Mouse (Mus musculus): ENCODE data around the gene Fbxl21. TPM values are rescaled to one million over a fixed set of nuclear protein-coding genes. Genes with fewer than 3 reads are reported as not detected.

The Fbxl21 gene
- polyA plus RNA-seq, 1 experiment, result 2.1 TPM

GRCm38 (mm10) chr13:56528281-56528680 is 6.0 kb downstream of the Fbxl21 start:
- TF ChIP-seq POLR2A (IDR thresholded peaks at IDR 0.05; ENCODE audit: borderline replicate concordance, low read depth, low read length) (no peak), CTCF (IDR thresholded peaks at IDR 0.05; ENCODE audit: low read depth, low read length) (no peak)
- Histone ChIP-seq H3K4me1 (ENCODE audit: control insufficient read depth, insufficient read depth, low read length) (peaks cover 4% of the 10 kb centered on the region), H3K4me3 (ENCODE audit: insufficient read depth, low read length) (no peak overlapping the region), H3K27ac (ENCODE audit: insufficient read depth, low read depth, low read length) (no peak overlapping the region)

GRCm38 (mm10) chr13:56529031-56529430 is 6.8 kb downstream of the Fbxl21 start:
- Histone ChIP-seq H3K4me3 (ENCODE audit: insufficient read depth, low read length) (no peak overlapping the region), H3K4me1 (ENCODE audit: control insufficient read depth, insufficient read depth, low read length) (peaks cover 4% of the 10 kb centered on the region), H3K27ac (ENCODE audit: insufficient read depth, low read depth, low read length) (no peak overlapping the region)
- no peak for TF ChIP-seq CTCF (IDR thresholded peaks at IDR 0.05; ENCODE audit: low read depth, low read length)
- TF ChIP-seq POLR2A (IDR thresholded peaks at IDR 0.05; ENCODE audit: borderline replicate concordance, low read depth, low read length), result no peak

- no peak overlapping the region for H3K27ac ChIP-seq (ENCODE audit: insufficient read depth, low read depth, low read length)
- H3K4me1 ChIP-seq (ENCODE audit: control insufficient read depth, insufficient read depth, low read length), result peaks cover 4% of the 10 kb centered on the region
- TF ChIP-seq POLR2A (IDR thresholded peaks at IDR 0.05; ENCODE audit: borderline replicate concordance, low read depth, low read length), result no peak
- no peak for TF ChIP-seq CTCF (IDR thresholded peaks at IDR 0.05; ENCODE audit: low read depth, low read length)
- no peak overlapping the region for H3K4me3 ChIP-seq (ENCODE audit: insufficient read depth, low read length)
These were observed 7.4 kb downstream of the Fbxl21 start for GRCm38 (mm10) chr13:56529685-56530084.

GRCm38 (mm10) chr13:56534931-56535330 is 12.7 kb downstream of the Fbxl21 start:
- Histone ChIP-seq H3K4me1 (ENCODE audit: control insufficient read depth, insufficient read depth, low read length) (peaks cover 2% of the 10 kb centered on the region; the same call in 1 of the 2 replicates), H3K27ac (ENCODE audit: insufficient read depth, low read depth, low read length) (no peak overlapping the region), H3K4me3 (ENCODE audit: insufficient read depth, low read length) (no peak overlapping the region)
- TF ChIP-seq POLR2A (IDR thresholded peaks at IDR 0.05; ENCODE audit: borderline replicate concordance, low read depth, low read length) (no peak), CTCF (IDR thresholded peaks at IDR 0.05; ENCODE audit: low read depth, low read length) (no peak)

- TF ChIP-seq CTCF (IDR thresholded peaks at IDR 0.05; ENCODE audit: low read depth, low read length), result no peak
- no peak for TF ChIP-seq POLR2A (IDR thresholded peaks at IDR 0.05; ENCODE audit: borderline replicate concordance, low read depth, low read length)
- Histone ChIP-seq H3K27ac (ENCODE audit: insufficient read depth, low read depth, low read length) (no peak overlapping the region), H3K4me1 (ENCODE audit: control insufficient read depth, insufficient read depth, low read length) (no peaks in the 10 kb centered on the region), H3K4me3 (ENCODE audit: insufficient read depth, low read length) (no peak overlapping the region)
These were observed 13.3 kb downstream of the Fbxl21 start for GRCm38 (mm10) chr13:56535570-56535969.

GRCm38 (mm10) chr13:56537026-56537425 is 14.8 kb downstream of the Fbxl21 start:
- TF ChIP-seq POLR2A (IDR thresholded peaks at IDR 0.05; ENCODE audit: borderline replicate concordance, low read depth, low read length) (no peak), CTCF (IDR thresholded peaks at IDR 0.05; ENCODE audit: low read depth, low read length) (no peak)
- Histone ChIP-seq H3K4me3 (ENCODE audit: insufficient read depth, low read length) (no peak overlapping the region), H3K4me1 (ENCODE audit: control insufficient read depth, insufficient read depth, low read length) (no peaks in the 10 kb centered on the region), H3K27ac (ENCODE audit: insufficient read depth, low read depth, low read length) (no peak overlapping the region)

GRCm38 (mm10) chr13:56539846-56540245 is 17.6 kb downstream of the Fbxl21 start:
- TF ChIP-seq CTCF (IDR thresholded peaks at IDR 0.05; ENCODE audit: low read depth, low read length) (no peak), POLR2A (IDR thresholded peaks at IDR 0.05; ENCODE audit: borderline replicate concordance, low read depth, low read length) (no peak)
- H3K4me1 ChIP-seq (ENCODE audit: control insufficient read depth, insufficient read depth, low read length), result no peaks in the 10 kb centered on the region
- H3K4me3 ChIP-seq (ENCODE audit: insufficient read depth, low read length), result no peak overlapping the region
- H3K27ac ChIP-seq (ENCODE audit: insufficient read depth, low read depth, low read length), result no peak overlapping the region

GRCm38 (mm10) chr13:56543805-56544204 is 21.5 kb downstream of the Fbxl21 start:
- Histone ChIP-seq H3K4me3 (ENCODE audit: insufficient read depth, low read length) (no peak overlapping the region), H3K27ac (ENCODE audit: insufficient read depth, low read depth, low read length) (no peak overlapping the region), H3K4me1 (ENCODE audit: control insufficient read depth, insufficient read depth, low read length) (no peaks in the 10 kb centered on the region)
- TF ChIP-seq POLR2A (IDR thresholded peaks at IDR 0.05; ENCODE audit: borderline replicate concordance, low read depth, low read length), result no peak
- TF ChIP-seq CTCF (IDR thresholded peaks at IDR 0.05; ENCODE audit: low read depth, low read length), result no peak

- no peak overlapping the region for H3K4me3 ChIP-seq (ENCODE audit: insufficient read depth, low read length)
- H3K4me1 ChIP-seq (ENCODE audit: control insufficient read depth, insufficient read depth, low read length), result peaks cover 7% of the 10 kb centered on the region
- no peak overlapping the region for H3K27ac ChIP-seq (ENCODE audit: insufficient read depth, low read depth, low read length)
- TF ChIP-seq CTCF (IDR thresholded peaks at IDR 0.05; ENCODE audit: low read depth, low read length), result no peak
- TF ChIP-seq POLR2A (IDR thresholded peaks at IDR 0.05; ENCODE audit: borderline replicate concordance, low read depth, low read length), result no peak
These were observed 22.7 kb downstream of the Fbxl21 start for GRCm38 (mm10) chr13:56544956-56545355.

GRCm38 (mm10) chr13:56548401-56548800 is 26.1 kb downstream of the Fbxl21 start, which contains the start of gene Lect2:
Gene Lect2, minus strand, starts transcription at chr13:56548502.
- Histone ChIP-seq H3K4me3 (ENCODE audit: insufficient read depth, low read length) (no peak within 1 kb of the TSS), H3K27ac (ENCODE audit: insufficient read depth, low read depth, low read length) (no peak within 1 kb of the TSS), H3K4me1 (ENCODE audit: control insufficient read depth, insufficient read depth, low read length) (peaks cover 11% of the 10 kb centered on the region)
- TF ChIP-seq CTCF (IDR thresholded peaks at IDR 0.05; ENCODE audit: low read depth, low read length) (no peak), POLR2A (IDR thresholded peaks at IDR 0.05; ENCODE audit: borderline replicate concordance, low read depth, low read length) (no peak)

GRCm38 (mm10) chr13:56549364-56549763 is 27.1 kb downstream of the Fbxl21 start:
- TF ChIP-seq POLR2A (IDR thresholded peaks at IDR 0.05; ENCODE audit: borderline replicate concordance, low read depth, low read length), result no peak
- TF ChIP-seq CTCF (IDR thresholded peaks at IDR 0.05; ENCODE audit: low read depth, low read length), result no peak
- peaks cover 11% of the 10 kb centered on the region for H3K4me1 ChIP-seq (ENCODE audit: control insufficient read depth, insufficient read depth, low read length)

More at GRCm38 (mm10) chr13:56549364-56549763, 27.1 kb downstream of the Fbxl21 start:
- Histone ChIP-seq H3K4me3 (ENCODE audit: insufficient read depth, low read length) (no peak overlapping the region), H3K27ac (ENCODE audit: insufficient read depth, low read depth, low read length) (no peak overlapping the region)

Measured in bone marrow macrophage, adult 2 months (primary cell).